Mouse (Mus musculus) olfactory bulb, adult 2 months (tissue): ENCODE data around the gene 4930579F01Rik.

Experiments
- CTCF ChIP-seq: fragments of 200-500 bp; IDR thresholded peaks from 2 replicates; pipeline ENCODE4 v1.5.1; 2012; ENCODE audit warnings: low read depth, mild to moderate bottlenecking, low read length, moderate library complexity; ENCODE audit not compliant: insufficient read depth
- POLR2A ChIP-seq: fragments of 200-500 bp; IDR thresholded peaks from 2 replicates; pipeline ENCODE4 v1.6.1; 2012; ENCODE audit warnings: mild to moderate bottlenecking, low read depth, low read length, moderate library complexity; ENCODE audit not compliant: insufficient read depth

DNA sequence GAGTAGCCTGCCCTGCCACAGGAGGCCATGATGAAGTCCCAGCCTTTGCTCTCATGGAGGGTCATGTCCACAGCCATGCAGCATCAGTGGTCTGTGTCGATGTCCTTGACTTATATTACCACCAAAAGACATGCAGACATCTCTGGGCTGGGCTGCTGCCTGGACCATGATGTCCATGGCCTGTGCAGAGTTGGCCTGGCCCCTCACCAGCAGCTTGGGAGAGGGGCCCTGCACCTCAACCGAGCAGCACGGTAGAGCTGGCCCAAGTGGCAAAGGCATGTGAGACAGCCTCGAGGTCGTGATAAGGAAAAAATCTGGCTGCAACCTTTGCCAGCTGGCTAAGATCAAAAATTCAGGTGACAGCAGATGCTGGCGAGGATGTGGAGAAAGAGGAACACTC lies 54.0 kb downstream of the 4930579F01Rik start:
- TF ChIP-seq CTCF (no peak), POLR2A (no peak)
